Mouse (Mus musculus) MEL (cell line): Measurements from ENCODE around the gene Ifi35. TPM values are rescaled to one million over a fixed set of nuclear protein-coding genes. Genes with fewer than 3 reads are reported as not detected.

ENCODE experiments used
- DNase-seq: peaks from one replicate; pipeline ENCODE4 v3.0.0; 2011; ENCODE audit warnings: low read depth, low spot score
- H3K27ac ChIP-seq: 2 replicates; pipeline ENCODE4 v1.5.1; 2012; ENCODE audit warnings: low read depth, mild to moderate bottlenecking, control low read depth, low read length, moderate library complexity; ENCODE audit not compliant: control insufficient read depth
- H3K27me3 ChIP-seq, 2 experiments: fragments of 150-350 bp in 1 of 2; sonication (generic) in 1 of 2; 2 replicates each; pipeline ENCODE4 v1.6.1; 2012; ENCODE audit warnings: low read length in 2 of 2, mild to moderate bottlenecking in 2 of 2, improper control_type of control experiment in 1 of 2, moderate library complexity in 1 of 2; ENCODE audit not compliant: insufficient read depth in 2 of 2, control insufficient read depth in 1 of 2
- H3K36me3 ChIP-seq, 2 experiments: 2 replicates each; pipeline ENCODE4 v1.6.1; 2012 to 2014; ENCODE audit warnings: low read length in 2 of 2, improper control_type of control experiment in 1 of 2, inconsistent platforms in 1 of 2, mild to moderate bottlenecking in 1 of 2; ENCODE audit not compliant: insufficient read depth in 2 of 2, control insufficient read depth in 1 of 2
- H3K4me1 ChIP-seq, 2 experiments: fragments of 150-350 bp in 1 of 2; sonication (generic) in 1 of 2; 2 replicates each; pipeline ENCODE4 v1.6.1; 2012; ENCODE audit warnings: low read length in 2 of 2, improper control_type of control experiment in 1 of 2, mild to moderate bottlenecking in 1 of 2; ENCODE audit not compliant: insufficient read depth in 2 of 2, control insufficient read depth in 1 of 2
- H3K4me3 ChIP-seq, 2 experiments: fragments of 150-350 bp in 1 of 2; sonication (generic) in 1 of 2; 2 replicates each; pipeline ENCODE4 v1.5.1; 2012; ENCODE audit warnings: low read depth in 2 of 2, low read length in 2 of 2, mild to moderate bottlenecking in 2 of 2, moderate library complexity in 2 of 2, control low read depth in 1 of 2, improper control_type of control experiment in 1 of 2; ENCODE audit not compliant: control insufficient read depth in 1 of 2, insufficient read depth in 1 of 2
- H3K79me2 ChIP-seq: 2 replicates; pipeline ENCODE4 v1.6.1; 2012; ENCODE audit warnings: mild to moderate bottlenecking, low read length, moderate library complexity; ENCODE audit not compliant: control insufficient read depth, poor library complexity, insufficient read depth
- H3K9ac ChIP-seq: 2 replicates; pipeline ENCODE4 v1.6.1; 2012; ENCODE audit warnings: low read depth, mild to moderate bottlenecking, control low read depth, low read length, moderate library complexity; ENCODE audit not compliant: control insufficient read depth, poor library complexity, severe bottlenecking
- H3K9me3 ChIP-seq: fragments of 150-350 bp; sonication (generic); replicated peaks from 2 replicates; pipeline ENCODE4 v1.6.1; 2012; ENCODE audit warnings: mild to moderate bottlenecking, low read length, improper control_type of control experiment, moderate library complexity; ENCODE audit not compliant: insufficient read depth
- E2F4 ChIP-seq: IDR thresholded peaks from 2 replicates; pipeline ENCODE4 v1.6.1; 2011; ENCODE audit warnings: low read depth, low read length, improper control_type of control experiment, borderline replicate concordance
- ETS1 ChIP-seq: IDR thresholded peaks from 2 replicates; pipeline ENCODE4 v1.6.1; 2012; ENCODE audit warnings: low read depth, mild to moderate bottlenecking, inconsistent platforms, low read length, improper control_type of control experiment, moderate library complexity
- GABPA ChIP-seq: IDR thresholded peaks from 2 replicates; pipeline ENCODE4 v1.6.1; 2012; ENCODE audit warnings: low read depth, mild to moderate bottlenecking, inconsistent platforms, low read length, improper control_type of control experiment, moderate library complexity
- GATA1 ChIP-seq: IDR thresholded peaks from 2 replicates; pipeline ENCODE4 v1.6.1; 2011; ENCODE audit warnings: low read depth, low read length, improper control_type of control experiment
- HCFC1 ChIP-seq: IDR thresholded peaks from 2 replicates; pipeline ENCODE4 v1.6.1; 2012; ENCODE audit warnings: low read depth, mild to moderate bottlenecking, inconsistent platforms, low read length, improper control_type of control experiment, moderate library complexity
- MAX ChIP-seq: IDR thresholded peaks from 2 replicates; pipeline ENCODE4 v1.6.1; 2011; ENCODE audit warnings: low read length, improper control_type of control experiment
- MYB ChIP-seq: IDR thresholded peaks from 2 replicates; pipeline ENCODE4 v1.6.1; 2011; ENCODE audit warnings: mild to moderate bottlenecking, low read depth, low read length, improper control_type of control experiment
- MYC ChIP-seq: IDR thresholded peaks from 2 replicates; pipeline ENCODE4 v1.6.1; 2011; ENCODE audit warnings: low read depth, mild to moderate bottlenecking, low read length, improper control_type of control experiment, moderate library complexity
- POLR2AphosphoS2 ChIP-seq: IDR thresholded peaks from 2 replicates; pipeline ENCODE4 v1.6.1; 2011; ENCODE audit warnings: low read length, improper control_type of control experiment
- RCOR1 ChIP-seq: IDR thresholded peaks from 2 replicates; pipeline ENCODE4 v1.6.1; 2012; ENCODE audit warnings: low read depth, mild to moderate bottlenecking, inconsistent platforms, low read length, improper control_type of control experiment
- SMC3 ChIP-seq: IDR thresholded peaks from 2 replicates; pipeline ENCODE4 v1.6.1; 2011; ENCODE audit warnings: low read depth, low read length, improper control_type of control experiment
- TBP ChIP-seq: IDR thresholded peaks from 2 replicates; pipeline ENCODE4 v1.8.0; 2011; ENCODE audit warnings: low read depth, low read length, improper control_type of control experiment
- UBTF ChIP-seq: IDR thresholded peaks from 2 replicates; pipeline ENCODE4 v1.6.1; 2012; ENCODE audit warnings: low read depth, mild to moderate bottlenecking, inconsistent platforms, low read length, improper control_type of control experiment, moderate library complexity, borderline replicate concordance; ENCODE audit not compliant: insufficient read depth
- USF1 ChIP-seq: IDR thresholded peaks from 2 replicates; pipeline ENCODE4 v1.6.1; 2014; ENCODE audit warnings: low read depth, mild to moderate bottlenecking, inconsistent platforms, low read length, improper control_type of control experiment, moderate library complexity
- USF2 ChIP-seq, 2 experiments: IDR thresholded peaks; 2 replicates each; pipeline ENCODE4 v1.6.1; 2011 to 2012; ENCODE audit warnings: improper control_type of control experiment in 2 of 2, low read length in 2 of 2, borderline replicate concordance in 1 of 2, inconsistent platforms in 1 of 2, low read depth in 1 of 2, mild to moderate bottlenecking in 1 of 2; ENCODE audit not compliant: insufficient read depth in 1 of 2
- ZMIZ1 ChIP-seq: IDR thresholded peaks from 2 replicates; pipeline ENCODE4 v1.6.1; 2012; ENCODE audit warnings: low read depth, mild to moderate bottlenecking, inconsistent platforms, low read length, improper control_type of control experiment, moderate library complexity
- polyA plus RNA-seq, 2 experiments: library from polyadenylated mRNA; stranded (reverse) in 1 of 2; unstranded in 1 of 2; fragments of >175 nt in 1 of 2; fragments of >200 nt in 1 of 2; gene quantifications; 2 replicates each; pipeline versions ENCODE4 v1.2.1 to v1.2.4; 2012; ENCODE audit warnings: low replicate concordance in 2 of 2, low read depth in 1 of 2; ENCODE audit not compliant: insufficient read length in 2 of 2, insufficient read depth in 1 of 2, missing spikeins in 1 of 2
- total RNA-seq: library from RNA; depleted of rRNA; stranded (reverse); fragments of 300-350 nt; gene quantifications from 2 replicates; pipeline ENCODE4 v1.2.3, GENCODE M21; 2012; rRNA removed

The Ifi35 gene
- total and polyA plus RNA-seq, 3 experiments, result 35.5 to 146 (median 64.4) TPM

DNA sequence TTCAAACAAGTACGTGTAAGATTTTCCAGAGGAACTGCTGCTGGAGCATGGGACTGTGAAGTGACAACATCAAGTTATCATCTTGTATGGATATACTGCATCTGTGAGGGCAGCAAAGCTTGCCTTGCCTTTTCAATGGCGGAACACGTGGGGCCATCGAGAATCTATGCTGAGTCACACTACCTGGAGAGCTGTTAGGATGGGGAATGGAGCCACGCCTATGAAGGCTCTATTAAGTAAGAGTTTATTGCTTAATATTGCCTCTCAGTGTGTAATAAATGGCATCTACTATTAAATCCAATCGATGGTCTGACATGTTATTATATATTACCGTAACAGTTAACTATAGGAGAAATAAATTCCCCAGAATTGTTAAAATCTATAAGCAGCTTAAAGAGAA, 58.9 kb downstream of the Ifi35 start:
- no peaks in the 10 kb centered on the region for H3K4me1 ChIP-seq
- peaks cover 3 to 40% of the 10 kb centered on the region in 2 experiments; a peak in 3 of 4 replicates for H3K36me3 ChIP-seq
- no peak for DNase-seq
- no peak overlapping the region for H3K9ac ChIP-seq
- no peak overlapping the region for H3K27ac ChIP-seq
- H3K4me3 ChIP-seq, result no peak overlapping the region
- no peaks in the 10 kb centered on the region for H3K9me3 ChIP-seq
- no peaks in the 10 kb centered on the region for H3K79me2 ChIP-seq
- TF ChIP-seq USF2 (IDR thresholded peaks at IDR 0.05; ENCODE audit: borderline replicate concordance in 1 of 2, insufficient read depth in 1 of 2, low read depth in 1 of 2, low read length in 2 of 2) (no peak), ETS1 (no peak), MYB (no peak), GABPA (no peak), TBP (no peak), E2F4 (no peak), ZMIZ1 (no peak), SMC3 (no peak), RCOR1 (no peak), UBTF (no peak), POLR2AphosphoS2 (no peak), HCFC1 (no peak), MYC (no peak), USF1 (no peak), MAX (no peak), GATA1 (no peak)
- H3K27me3 ChIP-seq, result no peaks in the 10 kb centered on the region

Other genes with a start within 250 kb of the Ifi35 start
- gene Ezh1, start 221.9 kb upstream of the Ifi35 start, total RNA-seq, result 5.0 and 6.3 TPM in 2 replicates
- 1 to 10 TPM in 1 of 2 experiments, not detected in 1; 8.4 TPM for gene Ezh1, start 221.9 kb upstream of the Ifi35 start, polyA plus RNA-seq
- gene Ramp2, start 202.4 kb upstream of the Ifi35 start, total RNA-seq, result 0.12 TPM in 1 of 2 replicates, not detected in the other
- not detected for gene Ramp2, start 202.4 kb upstream of the Ifi35 start, polyA plus RNA-seq
- 68.4 and 75.5 TPM in 2 replicates for gene Vps25, start 194.7 kb upstream of the Ifi35 start, total RNA-seq
- gene Vps25, start 194.7 kb upstream of the Ifi35 start, polyA plus RNA-seq, result 100 to 1,000 TPM in 1 of 2 experiments, not detected in 1; 107 TPM
- gene Wnk4, start 187.8 kb upstream of the Ifi35 start, total RNA-seq, result 0.72 and 0.92 TPM in 2 replicates
- gene Wnk4, start 187.8 kb upstream of the Ifi35 start, polyA plus RNA-seq, result 1 to 10 TPM in 1 of 2 experiments, not detected in 1; 3.4 TPM
- gene Cntd1, start 169.4 kb upstream of the Ifi35 start, total RNA-seq, result 2.4 TPM in 2 replicates
- under 1 TPM in 1 of 2 experiments, not detected in 1; 0.84 TPM for gene Cntd1, start 169.4 kb upstream of the Ifi35 start, polyA plus RNA-seq
- 294 and 325 TPM in 2 replicates for gene Coa3, start 169.3 kb upstream of the Ifi35 start, total RNA-seq
- 100 to 1,000 TPM in 1 of 2 experiments, not detected in 1; 120 TPM for gene Coa3, start 169.3 kb upstream of the Ifi35 start, polyA plus RNA-seq
- 167 and 181 TPM in 2 replicates for gene Becn1, start 146.1 kb upstream of the Ifi35 start, total RNA-seq
- 100 to 1,000 TPM in 1 of 2 experiments, not detected in 1; 122 TPM for gene Becn1, start 146.1 kb upstream of the Ifi35 start, polyA plus RNA-seq
- gene Psme3, start 132.2 kb upstream of the Ifi35 start, total RNA-seq, result 129 and 139 TPM in 2 replicates
- 100 to 1,000 TPM; 369 to 446 TPM for gene Psme3, start 132.2 kb upstream of the Ifi35 start, polyA plus RNA-seq
- gene Aoc2, start 123.3 kb upstream of the Ifi35 start, total RNA-seq, result 9.1 and 12.1 TPM in 2 replicates
- gene Aoc2, start 123.3 kb upstream of the Ifi35 start, polyA plus RNA-seq, result 10 to 100 TPM in 1 of 2 experiments, not detected in 1; 21.1 TPM
- 0.62 and 0.69 TPM in 2 replicates for gene Aoc3, start 117.8 kb upstream of the Ifi35 start, total RNA-seq
- 1 to 10 TPM in 1 of 2 experiments, not detected in 1; 2.2 TPM for gene Aoc3, start 117.8 kb upstream of the Ifi35 start, polyA plus RNA-seq
- not detected in 2 replicates for gene G6pc, start 80.8 kb upstream of the Ifi35 start, total RNA-seq
- not detected for gene G6pc, start 80.8 kb upstream of the Ifi35 start, polyA plus RNA-seq
- 133 TPM in 2 replicates for gene Aarsd1, start 30.8 kb upstream of the Ifi35 start, total RNA-seq
- 100 to 1,000 TPM in 1 of 2 experiments, 10 to 100 TPM in 1; 80.5 to 371 TPM for gene Aarsd1, start 30.8 kb upstream of the Ifi35 start, polyA plus RNA-seq
- 6.8 and 7.4 TPM in 2 replicates for gene Gm27029, start 23.6 kb upstream of the Ifi35 start, total RNA-seq
- gene Gm27029, start 23.6 kb upstream of the Ifi35 start, polyA plus RNA-seq, result 1 to 10 TPM in 1 of 2 experiments, not detected in 1; 4.2 TPM
- gene Rundc1, start 23.3 kb upstream of the Ifi35 start, total RNA-seq, result 8.5 and 9.2 TPM in 2 replicates
- 10 to 100 TPM in 1 of 2 experiments, not detected in 1; 13.1 TPM for gene Rundc1, start 23.3 kb upstream of the Ifi35 start, polyA plus RNA-seq
- gene Ptges3l, start 23.1 kb upstream of the Ifi35 start, total RNA-seq, result 1.4 and 1.6 TPM in 2 replicates
- 1 to 10 TPM in 1 of 2 experiments, not detected in 1; 2.3 TPM for gene Ptges3l, start 23.1 kb upstream of the Ifi35 start, polyA plus RNA-seq
- 2,405 and 2,621 TPM in 2 replicates for gene Rpl27, start 6.1 kb upstream of the Ifi35 start, total RNA-seq
- 100 to 1,000 TPM in 1 of 2 experiments, not detected in 1; 595 TPM for gene Rpl27, start 6.1 kb upstream of the Ifi35 start, polyA plus RNA-seq
- gene Rnd2, start 16.6 kb downstream of the Ifi35 start, total RNA-seq, result 4.2 and 6.4 TPM in 2 replicates
- 10 to 100 TPM in 1 of 2 experiments, not detected in 1; 18.6 TPM for gene Rnd2, start 16.6 kb downstream of the Ifi35 start, polyA plus RNA-seq
- 43.9 and 49.5 TPM in 2 replicates for gene Vat1, start 17.8 kb downstream of the Ifi35 start, total RNA-seq
- 100 to 1,000 TPM in 1 of 2 experiments, not detected in 1; 125 TPM for gene Vat1, start 17.8 kb downstream of the Ifi35 start, polyA plus RNA-seq
- gene Brca1, start 103.5 kb downstream of the Ifi35 start, total RNA-seq, result 35.3 and 37.1 TPM in 2 replicates
- gene Brca1, start 103.5 kb downstream of the Ifi35 start, polyA plus RNA-seq, result 1,000 to 10,000 TPM in 1 of 2 experiments, 10 to 100 TPM in 1; 25.7 to 1,155 TPM
- 38.6 and 39.4 TPM in 2 replicates for gene Nbr1, start 103.7 kb downstream of the Ifi35 start, total RNA-seq
- gene Nbr1, start 103.7 kb downstream of the Ifi35 start, polyA plus RNA-seq, result 10 to 100 TPM in 1 of 2 experiments, not detected in 1; 52.3 TPM
- gene Tmem106a, start 133.8 kb downstream of the Ifi35 start, total RNA-seq, result 0.23 and 0.36 TPM in 2 replicates
- gene Tmem106a, start 133.8 kb downstream of the Ifi35 start, polyA plus RNA-seq, result under 1 TPM in 1 of 2 experiments, not detected in 1; 0.81 TPM
- gene Gm11634, start 150.8 kb downstream of the Ifi35 start, total RNA-seq, result not detected in 2 replicates
- gene Gm11634, start 150.8 kb downstream of the Ifi35 start, polyA plus RNA-seq, result not detected
- 6.5 and 6.7 TPM in 2 replicates for gene Rdm1, start 178.8 kb downstream of the Ifi35 start, total RNA-seq
- 1 to 10 TPM in 1 of 2 experiments, not detected in 1; 6.8 TPM for gene Rdm1, start 178.8 kb downstream of the Ifi35 start, polyA plus RNA-seq
- 0.23 and 0.33 TPM in 2 replicates for gene Arl4d, start 217.1 kb downstream of the Ifi35 start, total RNA-seq
- under 1 TPM in 1 of 2 experiments, not detected in 1; 0.17 TPM for gene Arl4d, start 217.1 kb downstream of the Ifi35 start, polyA plus RNA-seq